Mouse (Mus musculus) spleen, postnatal 4 days (tissue): ENCODE measurements around the gene Ccdc33.

ENCODE experiments used
- DNase-seq, 2 experiments: peaks; one replicate each; pipeline ENCODE4 v3.0.0; 2022; ENCODE audit warnings: low spot score in 2 of 2

Gene Ccdc33

DNA sequence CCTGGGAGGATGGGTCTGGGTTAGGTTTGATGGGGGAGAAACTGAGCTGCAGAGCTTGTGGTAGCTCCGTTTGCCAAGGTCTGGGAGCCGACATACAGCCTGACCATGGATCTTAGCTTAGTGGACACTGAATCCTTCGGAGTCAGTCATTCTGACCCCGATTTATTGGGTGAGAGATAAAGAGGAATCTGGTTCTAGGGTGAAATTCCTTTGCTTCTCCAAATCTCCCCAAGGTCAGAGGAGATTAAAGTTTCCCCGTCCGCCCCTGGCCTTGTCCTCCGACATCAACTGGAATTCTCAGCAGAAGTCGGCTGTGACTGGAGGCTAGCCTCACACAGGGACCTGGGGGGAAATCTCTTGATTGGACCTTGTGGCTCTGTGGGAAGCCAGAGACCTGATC, 107.1 kb downstream of the Ccdc33 start:
- DNase-seq, result no peak

DNA sequence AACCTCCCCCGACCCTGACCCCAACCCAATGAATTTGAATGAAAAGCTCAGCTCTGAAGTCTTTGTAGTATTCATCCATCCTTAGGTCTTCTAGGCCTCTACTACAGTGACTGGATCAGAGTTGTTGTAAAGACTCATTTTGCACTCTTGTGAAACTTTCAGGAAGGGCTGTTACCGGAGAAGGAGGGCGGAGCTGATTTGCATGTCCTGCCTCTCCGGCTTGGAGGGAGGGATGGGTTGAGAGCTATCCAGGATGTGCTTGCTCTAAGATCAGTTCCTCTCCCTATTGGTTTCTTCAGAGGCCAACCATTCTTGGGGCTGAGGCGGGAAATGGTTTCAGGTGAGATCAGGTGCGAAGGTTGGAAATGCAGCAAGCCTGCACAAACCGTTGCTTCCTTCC, 107.6 kb downstream of the Ccdc33 start:
- no peak for DNase-seq

DNA sequence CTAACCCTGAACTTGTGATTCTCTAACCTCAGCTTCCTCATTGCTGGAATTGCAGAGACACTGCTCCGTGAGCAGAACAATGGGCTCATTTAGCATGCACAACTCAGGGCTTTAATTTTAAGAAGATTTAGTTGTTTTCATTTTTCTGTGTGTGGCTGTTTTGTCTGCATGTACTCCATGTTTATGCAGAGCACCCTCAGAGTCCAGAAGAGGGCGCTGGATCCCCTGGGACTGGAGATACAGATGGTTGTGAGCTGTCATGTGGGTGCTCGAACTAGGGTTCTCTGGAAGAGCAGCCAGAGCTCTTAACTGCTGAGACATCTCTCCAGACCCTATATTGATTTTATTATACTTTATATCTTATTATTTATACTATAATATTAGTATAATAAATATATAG, 109.0 kb downstream of the Ccdc33 start:
- DNase-seq, result no peak

DNA sequence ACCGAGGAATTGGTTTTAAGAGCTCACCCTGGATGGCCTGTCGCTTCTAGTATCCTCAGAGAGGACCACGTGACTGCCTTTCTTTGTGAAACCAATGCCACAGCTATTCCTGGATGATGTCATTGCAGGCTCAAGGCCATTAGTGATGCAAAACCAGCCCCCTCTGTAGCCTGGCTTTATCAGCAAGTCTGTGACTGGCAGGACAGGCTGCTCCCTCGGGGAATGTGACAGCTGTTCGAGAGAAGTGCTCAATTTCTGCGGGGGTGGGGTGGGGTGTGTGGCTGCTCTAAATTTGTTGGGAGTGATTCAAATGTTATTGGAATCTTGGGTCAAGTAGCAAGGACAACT, 109.6 kb downstream of the Ccdc33 start:
- no peak for DNase-seq

GRCm38 (mm10) chr9:58008336-58009014, 110.1 kb downstream of the Ccdc33 start:
- no peak for DNase-seq

- DNase-seq, result peak in 1 of 2 experiments; percentile 61
Measured at GRCm38 (mm10) chr9:58005753-58006461, 112.7 kb downstream of the Ccdc33 start, which contains the start of gene Cyp11a1. TSS of gene Cyp11a1 (plus strand) at chr9:58006411.

DNA sequence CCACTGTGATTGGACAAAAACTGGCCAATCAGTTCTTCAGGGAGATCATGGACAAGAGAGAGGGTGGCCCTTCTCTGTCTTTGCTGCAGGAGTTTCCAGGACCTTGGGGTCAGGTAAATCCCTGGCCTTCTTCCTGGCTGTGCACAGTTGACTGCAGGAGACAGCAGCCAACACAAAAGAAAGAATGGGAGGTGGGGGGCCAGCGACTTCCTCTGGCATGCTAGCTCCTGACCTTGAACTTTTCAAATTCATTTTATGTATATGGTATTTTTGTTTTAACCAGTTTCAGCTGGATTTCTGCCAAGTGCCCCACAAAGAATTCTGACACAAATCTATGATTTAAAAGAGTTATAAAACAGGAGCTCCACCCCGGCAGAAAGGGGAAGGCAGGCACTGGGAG, 115.4 kb downstream of the Ccdc33 start:
- no peak for DNase-seq

DNA sequence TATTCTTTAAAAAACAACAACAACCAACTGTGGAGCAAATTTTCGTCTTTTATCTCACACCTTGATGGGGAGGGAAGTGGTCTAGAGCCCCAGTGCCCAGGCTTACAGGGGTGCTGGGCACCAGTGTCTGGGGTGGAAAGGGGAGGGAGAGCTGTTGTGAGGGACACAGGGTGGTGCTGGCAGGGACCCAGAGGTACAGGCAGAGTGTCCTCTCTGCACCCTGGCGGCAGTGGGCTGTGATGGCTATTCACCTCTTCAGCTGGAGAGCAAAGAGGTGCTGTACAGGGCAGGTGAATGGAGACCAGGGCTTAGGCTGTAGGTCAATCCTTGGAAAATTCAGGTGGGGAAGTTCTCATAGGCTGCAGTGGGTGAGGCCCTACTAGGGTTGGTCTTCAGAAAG, 118.9 kb downstream of the Ccdc33 start:
- peak in 1 of 2 experiments; percentile 56 for DNase-seq

DNA sequence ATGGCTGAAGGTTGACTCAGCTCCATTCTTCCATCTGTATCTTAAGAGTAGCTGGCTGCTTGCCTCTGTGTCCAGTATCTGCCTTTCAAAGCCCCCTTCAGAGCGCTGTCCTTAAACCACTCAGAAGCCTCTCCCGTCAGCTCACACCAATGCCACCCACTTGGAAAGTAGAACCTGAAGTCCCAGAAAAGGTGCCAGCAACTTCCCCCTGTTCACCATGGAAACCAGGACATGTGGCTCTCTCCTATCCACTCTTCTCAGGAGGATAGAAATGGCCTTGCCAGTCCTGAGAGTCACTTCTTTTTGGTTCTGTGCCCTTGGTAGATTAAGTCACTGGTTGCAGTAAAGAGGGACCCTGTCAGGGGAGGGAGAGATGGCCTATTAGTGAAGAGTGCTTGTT, 119.9 kb downstream of the Ccdc33 start:
- peak in 1 of 2 experiments; percentile 56 for DNase-seq

GRCm38 (mm10) chr9:57998032-57998659, 120.5 kb downstream of the Ccdc33 start:
- DNase-seq, result peak in 1 of 2 experiments; percentile 39

GRCm38 (mm10) chr9:57997511-57998031, 121.1 kb downstream of the Ccdc33 start:
- DNase-seq, result no peak

GRCm38 (mm10) chr9:57995282-57995681, 123.3 kb downstream of the Ccdc33 start:
- DNase-seq, result no peak

- DNase-seq, result no peak
Measured at GRCm38 (mm10) chr9:57992781-57993591, 125.6 kb downstream of the Ccdc33 start.

GRCm38 (mm10) chr9:57992060-57992459, 126.6 kb downstream of the Ccdc33 start:
- DNase-seq, result no peak

- DNase-seq, result no peak
Measured at GRCm38 (mm10) chr9:57990438-57991110, 128.0 kb downstream of the Ccdc33 start.

DNA sequence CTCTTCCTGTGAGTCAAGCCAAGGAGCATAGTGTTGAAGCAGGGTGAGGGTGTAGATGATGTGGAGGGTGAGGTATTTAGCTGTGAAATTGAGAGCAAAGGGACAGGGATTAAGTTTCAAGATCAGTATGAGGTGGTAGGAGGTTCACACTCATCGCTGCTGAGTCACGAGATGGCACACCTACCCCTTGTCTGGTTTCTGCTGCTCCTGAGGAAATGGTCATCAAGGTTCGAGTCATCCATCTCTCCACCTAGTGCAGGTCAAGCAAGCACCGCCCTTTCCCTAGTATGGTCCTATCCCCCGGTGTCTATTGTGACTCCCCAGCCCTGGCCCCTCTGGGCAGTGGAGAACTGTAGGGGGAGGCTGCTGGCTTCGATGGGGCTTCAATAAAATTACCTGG, 129.3 kb downstream of the Ccdc33 start:
- DNase-seq, result no peak

- DNase-seq, result peak in 1 of 2 experiments; percentile 48
Measured at GRCm38 (mm10) chr9:57988098-57988497, 130.5 kb downstream of the Ccdc33 start.

DNA sequence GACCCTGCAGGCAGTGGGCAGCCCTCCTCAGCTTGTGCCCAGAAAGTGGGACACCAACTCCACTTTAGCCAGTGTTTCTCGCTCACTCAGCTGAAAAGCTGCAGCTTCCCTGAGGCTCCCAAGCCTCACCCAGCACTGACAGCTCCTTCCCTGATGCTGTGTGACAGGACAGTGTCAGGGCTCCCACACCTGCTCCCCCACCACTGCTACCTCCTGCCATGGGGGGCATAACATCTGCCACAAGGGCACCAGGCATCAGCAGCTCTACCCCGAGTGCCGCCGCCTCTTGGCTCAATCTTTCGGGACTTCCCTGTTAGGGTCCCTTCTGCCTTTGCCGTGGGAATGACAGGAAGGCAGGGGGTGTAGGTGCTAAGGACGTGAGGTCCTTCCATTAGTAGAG, 132.3 kb downstream of the Ccdc33 start:
- DNase-seq, result no peak

DNA sequence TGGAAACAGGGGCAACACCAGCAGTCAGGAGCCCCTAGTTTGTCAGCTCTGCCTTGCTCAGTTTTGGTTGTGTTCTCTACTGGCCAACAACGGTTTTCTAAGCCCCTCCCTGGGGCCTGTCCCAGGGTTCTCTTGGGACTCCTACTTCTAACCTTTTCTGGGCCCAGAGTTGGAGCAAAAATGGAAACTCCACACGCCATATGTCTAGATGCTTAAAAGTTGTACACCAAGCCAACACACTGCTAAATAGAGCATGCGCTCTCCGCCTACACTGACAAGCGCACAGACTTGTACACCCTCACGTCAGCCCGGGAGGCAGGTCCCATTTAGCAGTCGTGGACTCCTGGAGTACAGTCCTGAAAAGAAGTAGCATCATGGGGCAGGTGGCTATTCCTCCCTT, 133.3 kb downstream of the Ccdc33 start:
- DNase-seq, result no peak

DNA sequence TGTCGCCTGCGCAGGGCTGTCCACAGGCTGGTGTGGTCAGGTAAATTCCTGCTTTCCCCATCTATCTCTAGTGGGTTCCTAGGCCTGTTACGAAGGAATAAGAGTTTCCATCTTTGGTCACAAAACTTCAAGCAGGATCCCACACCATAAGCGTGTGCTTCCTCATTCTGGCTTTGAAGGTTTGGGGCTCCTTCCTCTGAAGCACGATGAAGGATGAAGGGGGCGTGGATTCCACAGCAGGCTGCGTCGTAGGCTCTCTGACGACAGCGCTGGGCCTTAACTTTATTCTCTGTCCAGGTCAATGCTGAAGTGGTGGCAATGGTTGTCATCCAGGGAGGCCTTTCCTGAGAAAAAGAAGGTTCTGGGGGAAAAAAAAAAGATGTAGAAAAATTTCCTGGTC, 138.1 kb downstream of the Ccdc33 start:
- no peak for DNase-seq

- no peak for DNase-seq
Measured at GRCm38 (mm10) chr9:57978858-57979257, 139.8 kb downstream of the Ccdc33 start.
